Mouse (Mus musculus) retina, adult 2 months (tissue): ENCODE measurements at regions not wholly inside any gene's neighbourhood (a gene's known extent, or its start where the extent isn't known, plus 50 kb on each side); places are given as distances from the start of the nearest gene placed in this dataset.

Experiments
- DNase-seq: peaks from one replicate; pipeline ENCODE4 v3.0.0-alpha.2; 2012; ENCODE audit warnings: low read depth, low spot score

- DNase-seq, result no peak
These were observed 57.8 kb upstream of the Chchd3 start for GRCm38 (mm10) chr6:33117877-33118276.

- no peak for DNase-seq
These were observed 60.5 kb upstream of the Chchd3 start for GRCm38 (mm10) chr6:33120581-33120980.

GRCm38 (mm10) chr6:33126574-33126973 lies 66.5 kb upstream of the Chchd3 start:
- DNase-seq, result peak; percentile 16

GRCm38 (mm10) chr6:33136906-33137305 lies 76.8 kb upstream of the Chchd3 start:
- DNase-seq, result no peak

GRCm38 (mm10) chr6:33137823-33138222 lies 77.8 kb upstream of the Chchd3 start:
- no peak for DNase-seq

- no peak for DNase-seq
These were observed 82.4 kb upstream of the Exoc4 start for GRCm38 (mm10) chr6:33166479-33166878.

GRCm38 (mm10) chr6:33173606-33174005 lies 75.3 kb upstream of the Exoc4 start:
- no peak for DNase-seq

- DNase-seq, result no peak
These were observed 74.3 kb upstream of the Exoc4 start for GRCm38 (mm10) chr6:33174616-33175015.

- no peak for DNase-seq
These were observed 59.2 kb upstream of the Exoc4 start for GRCm38 (mm10) chr6:33189521-33190246.

GRCm38 (mm10) chr6:33193823-33194222 lies 55.1 kb upstream of the Exoc4 start:
- DNase-seq, result no peak
